Mouse (Mus musculus): ENCODE results near the gene Lag3. TPM values are rescaled to one million over a fixed set of nuclear protein-coding genes. Genes with fewer than 3 reads are reported as not detected.

The Lag3 gene
- polyA plus RNA-seq, 1 experiment from 2014 or later: 2.3 TPM

GRCm38 (mm10) chr6:124918890-124919627 is 7.6 kb upstream of the Lag3 start:
- peak overlapping the region; percentile 100 for H3K27ac ChIP-seq
- no peaks in the 10 kb centered on the region for H3K27me3 ChIP-seq
- no peak for ATAC-seq (ENCODE audit: borderline replicate concordance, extremely low read depth, low FRiP score, low TSS enrichment)
- H3K9me3 ChIP-seq: no peaks in the 10 kb centered on the region
- H3K9ac ChIP-seq: no peak overlapping the region
- H3K36me3 ChIP-seq: peaks cover 10% of the 10 kb centered on the region
- peak overlapping the region; percentile 86 for H3K4me2 ChIP-seq
- peak overlapping the region; percentile 95 for H3K4me3 ChIP-seq
- H3K4me1 ChIP-seq: peaks cover 59% of the 10 kb centered on the region
- 19% methylated on average over 13 of the region's 14 CpGs for WGBS

- 5% methylated on average over 7 of the region's 7 CpGs for WGBS
- H3K4me3 ChIP-seq: peak overlapping the region; percentile 95
- H3K27me3 ChIP-seq: no peaks in the 10 kb centered on the region
- H3K4me1 ChIP-seq: peaks cover 66% of the 10 kb centered on the region
- H3K9ac ChIP-seq: peak overlapping the region; percentile 55
- no peak for ATAC-seq (ENCODE audit: borderline replicate concordance, extremely low read depth, low FRiP score, low TSS enrichment)
- no peaks in the 10 kb centered on the region for H3K9me3 ChIP-seq
- H3K36me3 ChIP-seq: peaks cover 18% of the 10 kb centered on the region
- peak overlapping the region; percentile 86 for H3K4me2 ChIP-seq
- peak overlapping the region; percentile 100 for H3K27ac ChIP-seq
Measured at GRCm38 (mm10) chr6:124918331-124918690, 6.8 kb upstream of the Lag3 start.

- peak; percentile 73 for ATAC-seq (ENCODE audit: borderline replicate concordance, extremely low read depth, low FRiP score, low TSS enrichment)
- peak overlapping the region; percentile 100 for H3K9ac ChIP-seq
- H3K9me3 ChIP-seq: no peaks in the 10 kb centered on the region
Measured at GRCm38 (mm10) chr6:124917518-124918330, 6.2 kb upstream of the Lag3 start.

GRCm38 (mm10) chr6:124916695-124917517 is 5.4 kb upstream of the Lag3 start:
- no peaks in the 10 kb centered on the region for H3K27me3 ChIP-seq
- peaks cover 66% of the 10 kb centered on the region for H3K4me1 ChIP-seq
- ATAC-seq (ENCODE audit: borderline replicate concordance, extremely low read depth, low FRiP score, low TSS enrichment): peak; percentile 67
- peak overlapping the region; percentile 100 for H3K9ac ChIP-seq
- H3K36me3 ChIP-seq: peaks cover 24% of the 10 kb centered on the region
- H3K27ac ChIP-seq: peak overlapping the region; percentile 100
- WGBS: under 1% methylated on average over 50 of the region's 67 CpGs
- H3K9me3 ChIP-seq: no peaks in the 10 kb centered on the region
- H3K4me2 ChIP-seq: peak overlapping the region; percentile 86
- peak overlapping the region; percentile 95 for H3K4me3 ChIP-seq

More at GRCm38 (mm10) chr6:124917518-124918330, 6.2 kb upstream of the Lag3 start:
- peak overlapping the region; percentile 95 for H3K4me3 ChIP-seq
- peak overlapping the region; percentile 100 for H3K27ac ChIP-seq
- H3K4me2 ChIP-seq: peak overlapping the region; percentile 86
- no peaks in the 10 kb centered on the region for H3K27me3 ChIP-seq
- H3K36me3 ChIP-seq: peaks cover 23% of the 10 kb centered on the region
- H3K4me1 ChIP-seq: peaks cover 66% of the 10 kb centered on the region
- WGBS: under 1% methylated on average over 74 of the region's 89 CpGs

GRCm38 (mm10) chr6:124915942-124916694 is 4.6 kb upstream of the Lag3 start:
- Histone ChIP-seq H3K27me3 (no peaks in the 10 kb centered on the region), H3K27ac (peak overlapping the region; percentile 100), H3K36me3 (peaks cover 24% of the 10 kb centered on the region), H3K4me3 (peak overlapping the region; percentile 95), H3K4me2 (peak overlapping the region; percentile 86), H3K9me3 (no peaks in the 10 kb centered on the region), H3K9ac (peak overlapping the region; percentile 100), H3K4me1 (peaks cover 64% of the 10 kb centered on the region)
- 4% methylated on average over 12 of the region's 12 CpGs for WGBS
- no peak for ATAC-seq (ENCODE audit: borderline replicate concordance, extremely low read depth, low FRiP score, low TSS enrichment)

GRCm38 (mm10) chr6:124915160-124915941 is 3.8 kb upstream of the Lag3 start:
- peaks cover 24% of the 10 kb centered on the region for H3K36me3 ChIP-seq
- WGBS: 21% methylated on average over 22 of the region's 22 CpGs
- peak overlapping the region; percentile 100 for H3K9ac ChIP-seq
- H3K9me3 ChIP-seq: no peaks in the 10 kb centered on the region
- ATAC-seq (ENCODE audit: borderline replicate concordance, extremely low read depth, low FRiP score, low TSS enrichment): no peak
- peaks cover 63% of the 10 kb centered on the region for H3K4me1 ChIP-seq
- peak overlapping the region; percentile 95 for H3K4me3 ChIP-seq
- peak overlapping the region; percentile 100; the same call in 1 of the 2 replicates for H3K27ac ChIP-seq
- peak overlapping the region; percentile 86 for H3K4me2 ChIP-seq
- H3K27me3 ChIP-seq: peaks cover 5% of the 10 kb centered on the region; the same call in 1 of the 2 replicates

- Histone ChIP-seq H3K4me3 (peak overlapping the region; percentile 95; the same call in 1 of the 2 replicates), H3K36me3 (peaks cover 24% of the 10 kb centered on the region), H3K27ac (no peak overlapping the region), H3K9ac (no peak overlapping the region), H3K27me3 (peaks cover 13% of the 10 kb centered on the region; the same call in 1 of the 2 replicates), H3K4me2 (peak overlapping the region; percentile 86; the same call in 1 of the 2 replicates), H3K9me3 (no peaks in the 10 kb centered on the region), H3K4me1 (peaks cover 65% of the 10 kb centered on the region)
- no peak for ATAC-seq (ENCODE audit: borderline replicate concordance, extremely low read depth, low FRiP score, low TSS enrichment)
- 81% methylated on average over 7 of the region's 7 CpGs for WGBS
Measured at GRCm38 (mm10) chr6:124914511-124914910, 3.0 kb upstream of the Lag3 start.

GRCm38 (mm10) chr6:124913721-124914285 is 2.3 kb upstream of the Lag3 start:
- no peaks in the 10 kb centered on the region for H3K9me3 ChIP-seq
- peaks cover 19% of the 10 kb centered on the region; the same call in 1 of the 2 replicates for H3K27me3 ChIP-seq
- no peak overlapping the region for H3K4me2 ChIP-seq
- H3K4me1 ChIP-seq: peaks cover 59% of the 10 kb centered on the region
- peaks cover 24% of the 10 kb centered on the region for H3K36me3 ChIP-seq
- no peak for ATAC-seq (ENCODE audit: borderline replicate concordance, extremely low read depth, low FRiP score, low TSS enrichment)
- H3K27ac ChIP-seq: peak overlapping the region; percentile 34; the same call in 1 of the 2 replicates
- 65% methylated on average over 14 of the region's 14 CpGs for WGBS
- no peak overlapping the region for H3K9ac ChIP-seq
- H3K4me3 ChIP-seq: no peak overlapping the region

GRCm38 (mm10) chr6:124913214-124913613 is 1.7 kb upstream of the Lag3 start:
- H3K4me2 ChIP-seq: no peak overlapping the region
- H3K27ac ChIP-seq: no peak overlapping the region
- peaks cover 53% of the 10 kb centered on the region for H3K4me1 ChIP-seq
- no peaks in the 10 kb centered on the region for H3K9me3 ChIP-seq
- no peak overlapping the region for H3K4me3 ChIP-seq
- H3K27me3 ChIP-seq: peaks cover 19% of the 10 kb centered on the region; the same call in 1 of the 2 replicates
- no peak for ATAC-seq (ENCODE audit: borderline replicate concordance, extremely low read depth, low FRiP score, low TSS enrichment)
- H3K36me3 ChIP-seq: peaks cover 24% of the 10 kb centered on the region
- no peak overlapping the region for H3K9ac ChIP-seq
- 59% methylated on average over 6 of the region's 6 CpGs for WGBS

- Histone ChIP-seq H3K4me1 (peaks cover 41% of the 10 kb centered on the region), H3K9ac (no peak overlapping the region), H3K4me2 (peak overlapping the region; percentile 43), H3K9me3 (no peaks in the 10 kb centered on the region), H3K36me3 (peaks cover 24% of the 10 kb centered on the region), H3K27me3 (peaks cover 19% of the 10 kb centered on the region; the same call in 1 of the 2 replicates), H3K27ac (no peak overlapping the region), H3K4me3 (no peak overlapping the region)
- 6% methylated on average over 32 of the region's 32 CpGs for WGBS
- ATAC-seq (ENCODE audit: borderline replicate concordance, extremely low read depth, low FRiP score, low TSS enrichment): no peak
Measured at GRCm38 (mm10) chr6:124910032-124910431, 1.5 kb downstream of the Lag3 start.

Data from lung, embryonic 15.5 days (tissue).